Mouse (Mus musculus) MEL (cell line): Measurements from ENCODE around the gene Rtf2.
A peak's percentile ranks its signal among the peaks of the same experiment; 100 is the strongest.

Source experiments
- CTCF ChIP-seq, 3 experiments: IDR thresholded peaks in 2 of 3; conservative IDR thresholded peaks in 1 of 3; 2 replicates each; pipeline ENCODE4 v1.5.1; 2011 to 2012; ENCODE audit warnings: low read length in 3 of 3, low read depth in 2 of 3, mild to moderate bottlenecking in 2 of 3, improper control_type of control experiment in 1 of 3, inconsistent platforms in 1 of 3, mixed read lengths in 1 of 3, moderate library complexity in 1 of 3; ENCODE audit not compliant: control insufficient read depth in 1 of 3, insufficient read depth in 1 of 3, poor library complexity in 1 of 3, severe bottlenecking in 1 of 3
- ZC3H11A ChIP-seq: IDR thresholded peaks from 2 replicates; pipeline ENCODE4 v1.6.1; 2012; ENCODE audit warnings: low read depth, mild to moderate bottlenecking, inconsistent platforms, low read length, improper control_type of control experiment

DNA sequence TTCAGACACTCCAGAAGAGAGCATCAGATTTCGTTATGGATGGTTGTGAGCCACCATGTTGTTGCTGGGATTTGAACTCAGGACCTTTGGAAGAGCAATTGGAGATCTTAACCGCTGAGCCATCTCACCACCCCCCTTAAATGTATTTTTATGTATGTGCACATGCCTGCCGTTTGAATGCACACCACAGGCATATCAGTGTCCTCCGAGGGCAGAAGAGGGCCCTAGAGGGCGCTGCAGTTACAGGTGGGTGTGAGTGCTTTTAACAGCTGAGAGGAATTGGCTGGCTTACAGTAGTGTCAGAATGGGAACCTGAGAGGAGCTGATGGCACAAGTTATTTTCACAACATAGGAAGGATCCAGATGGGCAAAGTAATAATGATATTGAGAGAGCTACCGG is 34.6 kb downstream of the Rtf2 start:
- TF ChIP-seq ZC3H11A (no peak; the same call in 1 of the 2 replicates), CTCF (IDR thresholded peaks at IDR 0.05 in 2 of 3, conservative IDR thresholded peaks at IDR 0.05 in 1 of 3; ENCODE audit: control insufficient read depth in 1 of 3, insufficient read depth in 1 of 3, low read depth in 2 of 3, low read length in 3 of 3, poor library complexity in 1 of 3, severe bottlenecking in 1 of 3) (peak; percentile 65 to 80 (median 72))
